Mouse (Mus musculus) adrenal gland, adult 8-10 months (tissue): ENCODE measurements around the gene Acsf2. TPM values are rescaled to one million over a fixed set of nuclear protein-coding genes. Genes with fewer than 3 reads are reported as not detected.

Source experiments
- DNase-seq: peaks from one replicate; pipeline ENCODE4 v3.0.0; 2022
- total RNA-seq, 4 experiments: library from RNA; stranded (reverse); gene quantifications; 2 replicates each; pipeline ENCODE4 v1.2.4; 2022

Acsf2 gene
- total RNA-seq, 4 experiments from 2014 or later = 191 to 242 (median 213) TPM

DNA sequence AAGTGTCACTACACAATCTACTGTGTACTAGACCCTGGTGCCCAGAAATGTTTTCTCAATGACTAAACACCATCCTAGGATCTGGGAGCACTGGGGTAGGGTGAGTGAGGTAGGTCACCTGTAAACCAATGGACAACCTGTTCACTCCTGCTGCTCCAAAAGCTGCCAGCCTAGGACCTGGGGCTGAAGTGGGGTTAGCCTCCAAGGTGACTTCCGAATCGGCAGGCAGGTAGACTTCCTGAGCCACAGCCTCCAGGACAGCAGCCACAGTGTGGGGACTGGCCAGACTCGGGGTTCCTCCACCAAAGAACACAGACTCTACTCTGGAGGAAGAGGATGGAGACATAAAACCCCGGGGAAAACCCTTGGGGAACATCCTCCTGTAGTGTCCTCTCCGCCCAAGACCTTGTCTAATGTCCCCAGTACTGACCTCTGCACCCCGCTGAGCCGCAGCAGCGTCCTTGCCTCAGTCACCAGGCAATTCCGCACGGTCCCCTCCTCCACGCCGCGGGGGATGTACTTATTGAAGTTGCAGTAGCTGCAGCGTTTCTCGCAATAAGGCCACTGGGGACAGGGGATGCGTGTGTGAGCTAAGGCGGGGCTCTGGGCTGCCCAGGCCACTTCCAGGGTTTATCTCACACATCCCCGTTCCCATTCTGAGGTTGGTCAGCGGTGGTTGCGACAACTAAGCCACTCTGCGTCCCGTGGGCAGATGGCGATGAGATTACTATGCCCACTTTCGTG lies 53.5 kb downstream of the Acsf2 start:
- DNase-seq = peak; percentile 64

DNA sequence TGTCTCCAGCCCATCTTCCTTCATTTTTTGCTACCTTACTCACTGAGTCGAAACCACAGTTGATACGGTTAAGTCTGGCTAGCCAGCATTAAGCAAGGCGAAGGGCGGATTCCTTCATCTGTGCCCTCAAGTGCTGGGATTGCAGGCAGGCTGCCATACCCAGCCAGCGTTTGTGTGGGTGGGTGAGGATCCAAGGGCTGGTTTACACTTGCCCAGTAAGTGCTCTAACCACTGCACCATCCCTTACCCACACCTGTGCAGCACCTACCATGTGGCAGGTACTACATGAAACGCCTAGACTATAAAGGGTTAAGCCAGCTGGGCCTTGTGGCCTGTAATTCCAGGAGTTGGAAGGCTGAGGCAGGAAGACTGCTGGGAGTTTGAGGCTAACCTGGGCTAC lies 54.4 kb downstream of the Acsf2 start:
- DNase-seq = no peak

DNA sequence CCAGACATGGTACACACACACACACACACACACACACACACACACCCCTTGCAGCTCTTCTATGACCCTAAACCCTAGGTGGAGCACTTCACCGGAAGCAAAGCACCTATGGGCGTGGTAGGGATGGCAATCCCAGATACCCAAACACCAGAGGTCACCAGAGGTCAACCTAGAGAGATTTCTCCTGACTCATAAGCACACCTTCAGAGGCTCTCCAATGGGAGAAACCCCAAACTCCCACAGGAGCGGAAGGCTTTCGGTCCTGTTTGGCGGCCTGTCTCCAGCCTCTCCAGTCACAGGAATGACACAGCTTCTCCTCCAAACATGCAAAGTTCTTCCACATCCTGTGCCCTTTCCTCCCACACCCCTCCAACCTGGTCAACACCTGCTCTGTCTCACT lies 55.3 kb downstream of the Acsf2 start:
- DNase-seq = no peak

DNA sequence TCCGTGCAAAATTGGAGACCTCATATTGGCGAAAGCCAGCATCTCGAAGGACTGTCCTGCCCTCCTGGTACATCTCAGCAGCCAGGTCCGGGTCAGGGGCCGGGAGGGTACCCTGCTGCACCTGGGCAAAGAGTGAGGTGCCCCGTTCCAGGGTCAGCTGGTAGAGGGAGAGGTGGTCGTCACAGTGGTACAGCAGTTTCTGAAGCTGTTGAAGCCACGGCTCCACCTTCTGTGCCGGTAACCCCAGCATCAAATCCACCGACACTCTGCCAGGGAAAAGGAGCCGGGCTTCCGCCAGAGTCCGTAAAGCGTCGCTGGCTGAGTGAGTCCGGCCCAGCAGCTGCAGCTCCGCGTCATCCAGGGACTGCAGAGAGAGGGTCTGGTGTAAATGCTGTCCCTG lies 57.2 kb downstream of the Acsf2 start:
- no peak for DNase-seq

DNA sequence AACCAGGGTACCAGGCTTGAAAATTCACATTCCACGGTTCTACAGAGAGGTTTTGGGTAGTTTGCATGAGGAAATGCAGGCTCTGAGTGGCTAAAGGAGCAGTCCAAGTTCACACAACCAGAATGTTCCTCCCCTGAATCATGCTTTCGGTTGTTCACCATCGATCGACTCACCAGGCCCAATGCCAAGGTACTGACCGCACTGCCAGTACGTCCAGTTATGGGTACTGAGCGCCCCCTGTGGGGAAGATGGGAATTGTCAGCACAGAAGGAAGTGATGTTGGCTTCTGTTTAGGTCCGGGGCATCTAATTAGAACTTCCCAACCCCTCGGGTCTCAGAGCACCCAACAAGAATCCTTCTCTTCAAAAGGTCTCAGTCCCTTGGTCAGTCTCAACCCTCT lies 57.7 kb downstream of the Acsf2 start:
- peak; percentile 95 for DNase-seq

DNA sequence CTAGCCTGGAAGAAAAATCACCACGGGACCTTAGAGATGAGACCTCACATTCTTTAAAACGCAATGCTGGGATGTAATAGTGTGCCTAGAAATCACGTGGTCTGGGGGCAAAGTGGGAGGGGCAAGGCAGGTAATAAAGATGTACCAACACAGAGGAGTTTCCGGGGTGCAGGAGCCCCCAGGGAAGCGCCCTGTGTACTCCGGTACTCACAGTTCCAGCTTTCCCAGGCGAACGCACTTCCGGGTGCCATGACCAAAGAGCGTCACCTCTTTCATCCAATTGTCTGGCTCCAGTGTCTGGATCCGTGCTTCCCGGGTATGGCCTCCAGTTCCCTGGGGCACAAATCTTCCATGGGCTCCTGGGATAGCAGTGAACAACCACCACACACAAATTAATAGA lies 58.3 kb downstream of the Acsf2 start:
- DNase-seq = no peak

DNA sequence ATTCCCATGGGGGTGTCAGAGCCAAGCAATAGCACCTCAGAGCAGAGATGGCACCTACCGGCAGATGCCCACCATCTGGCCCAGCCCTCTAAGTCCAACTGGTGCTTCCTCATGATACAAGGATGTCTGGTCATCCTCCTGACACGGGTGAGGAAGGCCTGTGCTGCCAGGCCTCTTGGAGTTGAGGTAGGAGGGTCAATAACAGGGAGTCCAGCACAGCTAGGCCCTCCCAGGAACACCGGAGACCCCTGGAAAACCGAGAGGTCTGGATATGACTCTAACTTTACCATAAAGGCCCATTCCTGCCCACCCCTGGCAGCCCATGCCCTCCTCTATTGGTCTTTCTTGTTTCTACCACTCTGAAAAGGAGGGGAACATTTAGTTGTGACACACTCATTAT lies 59.3 kb downstream of the Acsf2 start:
- no peak for DNase-seq

DNA sequence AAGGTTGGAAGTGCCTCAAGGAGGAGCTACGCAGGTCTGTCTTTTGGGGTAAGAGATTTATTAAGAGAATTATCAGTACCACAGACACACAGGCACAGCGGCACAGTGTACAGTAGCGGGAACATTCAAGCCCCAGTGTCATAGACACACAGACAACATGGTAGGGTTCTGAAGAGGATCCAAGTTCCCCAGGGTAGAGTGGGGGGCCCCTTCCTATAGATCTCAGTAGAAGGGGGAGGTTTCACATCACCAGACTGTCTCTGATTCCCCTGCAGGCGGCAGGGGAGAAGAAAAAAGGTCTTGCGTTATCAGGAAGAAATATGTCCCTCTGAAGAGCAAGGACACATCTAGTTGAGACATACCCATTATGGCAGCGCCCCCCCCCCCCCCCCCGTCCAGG lies 61.9 kb downstream of the Acsf2 start:
- no peak for DNase-seq

DNA sequence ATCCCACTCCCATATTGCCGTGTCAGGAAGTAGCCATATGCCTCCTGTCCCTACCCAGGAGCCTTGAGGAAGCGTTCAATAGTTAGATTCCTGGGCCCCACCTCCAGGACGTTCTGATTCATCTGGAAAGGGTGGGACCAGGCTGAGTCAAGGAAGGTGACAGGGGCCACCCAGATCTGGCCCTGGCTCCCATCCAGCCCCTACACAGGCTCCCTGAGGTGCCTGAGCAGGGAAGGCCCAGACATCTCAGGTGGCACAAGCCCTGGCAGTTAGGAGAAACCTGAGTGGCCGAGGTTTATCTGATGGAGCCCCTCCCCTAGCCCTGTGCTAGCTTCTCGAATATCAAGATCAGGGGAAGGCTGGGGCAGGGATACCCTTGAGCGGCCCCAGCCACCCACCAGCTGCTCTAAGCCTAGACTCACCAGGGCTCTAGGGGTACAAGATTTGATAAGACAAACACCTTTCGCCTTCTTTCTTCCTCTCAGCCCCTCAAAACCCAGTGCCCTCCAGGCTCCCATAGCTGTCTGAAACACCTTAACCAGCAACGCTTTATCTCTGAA lies 62.9 kb downstream of the Acsf2 start:
- DNase-seq = no peak

DNA sequence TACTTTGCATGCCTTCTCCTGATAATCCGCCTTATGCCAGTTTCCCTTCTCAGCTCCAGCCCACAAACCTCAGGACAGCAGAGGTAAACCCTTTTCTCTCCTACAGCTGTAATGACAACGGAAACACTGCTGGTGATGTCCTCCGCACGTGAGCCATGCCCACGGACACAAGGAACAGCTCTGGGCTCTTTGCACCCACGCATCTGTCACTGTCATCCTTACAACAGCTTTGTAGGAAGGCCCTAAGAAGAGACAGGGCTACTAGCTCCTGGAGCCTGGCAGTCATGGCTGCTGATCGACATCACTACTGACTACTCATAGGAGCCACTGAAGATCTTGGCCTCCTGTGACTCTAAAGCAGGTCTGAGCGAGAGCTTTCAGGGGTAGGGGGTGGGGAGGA lies 68.5 kb downstream of the Acsf2 start:
- no peak for DNase-seq

DNA sequence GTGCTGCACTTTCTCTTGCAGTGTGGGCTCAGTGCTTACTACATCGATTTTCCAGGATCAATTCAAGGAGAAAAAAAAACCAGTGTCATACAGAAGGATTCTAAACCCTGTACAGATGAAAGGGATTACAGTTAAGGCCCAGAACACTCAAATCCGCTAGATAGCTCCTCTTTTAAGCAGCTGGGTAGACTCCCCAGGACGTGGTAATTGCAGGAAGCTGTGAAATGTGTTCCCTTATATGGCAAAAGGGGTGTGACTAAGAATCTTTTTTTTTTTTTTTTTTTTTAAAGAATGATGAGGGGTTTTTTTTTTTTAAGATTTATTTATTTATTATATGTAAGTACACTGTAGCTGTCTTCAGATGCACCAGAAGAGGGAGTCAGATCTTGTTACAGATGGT lies 72.8 kb downstream of the Acsf2 start:
- DNase-seq = no peak

DNA sequence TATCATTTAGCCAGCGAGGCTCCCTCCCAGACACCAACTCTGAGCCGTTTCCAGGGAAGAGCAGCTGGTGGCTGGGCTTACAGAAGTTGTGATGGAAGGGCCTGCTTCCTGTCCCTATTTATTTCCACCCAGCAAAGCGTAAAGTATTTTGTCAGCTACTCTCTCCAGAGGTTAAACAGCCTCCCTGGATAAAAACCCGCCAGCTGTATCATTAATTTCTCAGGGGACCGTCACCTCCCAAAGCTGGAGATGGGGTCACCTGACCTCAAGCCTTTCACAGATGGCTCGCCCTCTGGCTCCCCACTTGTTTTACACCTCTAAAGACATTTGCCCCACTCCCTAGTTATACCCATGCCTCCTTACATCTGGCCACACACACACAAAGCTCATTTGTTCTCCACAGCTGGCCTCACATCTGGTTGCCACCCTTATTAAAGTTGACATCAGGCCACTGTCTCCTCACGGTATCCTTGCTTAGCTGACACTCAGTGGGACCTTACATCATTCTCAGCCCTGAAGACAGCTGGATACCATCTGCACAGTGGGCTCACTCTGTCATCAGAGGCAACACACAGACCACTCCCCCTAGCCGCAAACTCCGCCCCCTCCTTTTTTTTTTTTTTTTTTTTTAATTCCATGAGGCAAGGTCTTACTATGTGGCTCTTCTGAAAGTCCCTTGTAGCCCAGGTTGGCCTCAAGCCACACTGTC lies 75.3 kb downstream of the Acsf2 start:
- no peak for DNase-seq

DNA sequence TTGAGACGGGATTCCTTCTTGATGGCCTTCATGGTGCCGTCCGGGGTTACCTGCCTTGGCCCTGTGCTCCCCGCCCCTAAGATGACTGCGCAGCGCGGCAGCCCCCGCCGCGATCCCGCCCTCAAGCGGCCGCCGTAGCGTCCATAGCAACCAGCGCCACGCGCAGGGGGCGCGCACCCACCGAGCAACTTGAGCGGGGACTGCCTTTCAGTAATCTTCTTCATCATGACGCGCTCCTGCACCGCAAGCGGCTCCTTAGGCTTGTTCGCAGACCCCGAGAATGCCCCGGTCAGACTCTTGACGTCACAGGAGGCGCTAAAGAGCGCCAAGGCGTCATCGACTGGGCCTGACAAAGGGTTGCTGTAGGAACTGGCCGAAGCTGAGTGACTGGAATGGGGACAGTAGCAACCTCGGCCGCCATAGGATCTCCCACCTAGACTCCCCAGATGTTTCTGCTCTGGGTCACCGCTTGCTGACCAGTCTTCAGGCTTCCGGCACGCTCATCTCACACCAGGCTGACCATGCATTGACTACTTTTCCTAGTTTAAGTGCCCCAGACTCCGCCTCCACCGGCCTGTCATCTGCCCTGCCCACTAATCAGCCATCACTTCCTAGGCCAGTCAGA lies 80.3 kb downstream of the Acsf2 start, which contains the start of gene Mycbpap:
Gene Mycbpap (minus strand): TSS at position 524 of the 625 bp plus-strand sequence.
- DNase-seq = peak; percentile 59

DNA sequence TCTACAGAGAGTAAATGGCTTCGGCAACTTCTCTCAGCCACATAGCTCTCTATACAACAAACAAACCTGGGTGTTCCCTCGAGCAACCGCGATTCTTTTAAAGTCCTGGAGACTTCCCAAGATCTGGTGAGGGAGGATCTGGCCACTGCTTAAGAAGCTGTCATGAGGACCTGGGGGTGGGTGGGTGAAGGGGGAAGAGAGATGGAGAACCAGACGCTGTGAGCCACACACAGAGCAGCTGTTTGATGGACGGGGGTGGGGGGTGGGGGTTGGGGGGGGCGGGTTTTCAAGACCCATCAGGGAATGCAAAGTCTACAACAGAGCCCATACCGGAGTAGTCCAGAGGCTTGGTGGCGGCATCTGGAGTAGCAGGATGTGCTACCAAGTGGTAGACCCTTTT lies 88.2 kb downstream of the Acsf2 start:
- DNase-seq = no peak

DNA sequence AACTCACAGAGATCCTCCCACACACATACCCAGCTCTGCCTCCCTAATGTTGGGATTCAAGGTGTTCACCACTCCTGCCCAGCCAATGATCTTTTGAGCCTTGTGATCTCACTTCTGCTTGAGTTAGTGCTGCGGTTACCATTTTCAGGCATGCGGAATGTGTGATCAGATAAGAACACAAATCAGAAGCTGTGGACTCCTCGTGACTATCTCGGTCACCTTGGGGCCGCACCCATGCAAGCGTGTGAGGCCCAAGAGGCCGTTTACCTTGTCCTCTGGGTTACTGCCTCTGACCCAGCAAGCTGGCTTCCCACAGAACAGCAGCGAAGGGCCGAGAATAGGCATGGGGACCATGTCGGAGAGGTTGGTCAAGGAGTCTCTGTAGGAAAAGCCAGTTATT lies 92.7 kb downstream of the Acsf2 start:
- DNase-seq = no peak

Other genes starting within 250 kb of the Acsf2 start
- gene Abcc3, start 208.9 kb downstream of the Acsf2 start, total RNA-seq = 10 to 100 TPM in 2 of 4 experiments, 1 to 10 TPM in 2; 4.7 to 15.0 (median 9.4) TPM
- under 1 TPM; 0.14 to 0.73 (median 0.21) TPM for gene Cacna1g, start 127.7 kb downstream of the Acsf2 start, total RNA-seq
- not detected for gene Spata20, start 115.7 kb downstream of the Acsf2 start, total RNA-seq
- 10 to 100 TPM; 45.0 to 65.6 (median 56.0) TPM for gene Epn3, start 101.9 kb downstream of the Acsf2 start, total RNA-seq
- 10 to 100 TPM; 10.3 to 17.9 (median 13.4) TPM for gene Mycbpap, start 80.1 kb downstream of the Acsf2 start, total RNA-seq
- gene Rsad1, start 52.6 kb downstream of the Acsf2 start, total RNA-seq = 10 to 100 TPM; 15.3 to 35.4 (median 25.1) TPM
- under 1 TPM in 1 of 4 experiments, not detected in 3; 0.21 TPM for gene Chad, start 36.8 kb downstream of the Acsf2 start, total RNA-seq
- 100 to 1,000 TPM in 2 of 4 experiments, 10 to 100 TPM in 2; 91.8 to 129 (median 106) TPM for gene Lrrc59, start 27.9 kb upstream of the Acsf2 start, total RNA-seq
- 10 to 100 TPM; 71.9 to 79.9 (median 77.6) TPM for gene Mrpl27, start 51.9 kb upstream of the Acsf2 start, total RNA-seq
- gene Eme1, start 52.1 kb upstream of the Acsf2 start, total RNA-seq = 1 to 10 TPM in 1 of 4 experiments, under 1 TPM in 2, not detected in 1; 0.42 to 1.2 (median 0.62) TPM
- 10 to 100 TPM; 13.4 to 24.5 (median 18.0) TPM for gene Xylt2, start 75.6 kb upstream of the Acsf2 start, total RNA-seq
- not detected for gene Gm11541, start 102.6 kb upstream of the Acsf2 start, total RNA-seq
- gene Cdc34b, start 139.9 kb upstream of the Acsf2 start, total RNA-seq = under 1 TPM in 2 of 4 experiments, not detected in 2; 0.41 to 0.56 TPM
- gene Tmem92, start 180.8 kb upstream of the Acsf2 start, total RNA-seq = not detected